Mouse (Mus musculus) G1E (cell line): ENCODE measurements around the gene Atg16l1. TPM values are rescaled to one million over a fixed set of nuclear protein-coding genes. Genes with fewer than 3 reads are reported as not detected.

Source experiments
- ATAC-seq: 2 replicates; pipeline ENCODE4 v1.8.0; 2016; ENCODE audit warnings: mild to moderate bottlenecking; ENCODE audit not compliant: insufficient number of reproducible peaks, poor library complexity, low FRiP score, severe bottlenecking; ENCODE audit errors: extremely low read depth
- DNase-seq: peaks from one replicate; pipeline ENCODE4 v3.0.0; 2012; ENCODE audit warnings: low spot score
- H3K27me3 ChIP-seq: 2 replicates; pipeline ENCODE4 v1.6.1; 2012; ENCODE audit warnings: mild to moderate bottlenecking, low read length, inconsistent platforms; ENCODE audit not compliant: insufficient read depth
- H3K36me3 ChIP-seq: replicated peaks from 2 replicates; pipeline ENCODE3; 2012; ENCODE audit warnings: mild to moderate bottlenecking, inconsistent platforms
- H3K4me1 ChIP-seq: 2 replicates; pipeline ENCODE4 v1.6.1; 2012; ENCODE audit warnings: low read depth, low read length, inconsistent platforms, mixed read lengths; ENCODE audit not compliant: insufficient read depth
- H3K4me3 ChIP-seq: 2 replicates; pipeline ENCODE4 v1.5.1; 2012; ENCODE audit warnings: low read depth, mild to moderate bottlenecking, inconsistent platforms, low read length, moderate library complexity, mixed read lengths
- H3K9me3 ChIP-seq: replicated peaks from 2 replicates; pipeline ENCODE4 v1.6.1; 2012; ENCODE audit warnings: inconsistent platforms
- CTCF ChIP-seq: IDR thresholded peaks from 2 replicates; pipeline ENCODE4 v1.5.1; 2012; ENCODE audit warnings: low read depth, low read length, inconsistent platforms, mixed read lengths
- GATA1 ChIP-seq: IDR thresholded peaks from 2 replicates; pipeline ENCODE4 v1.6.1; 2012; ENCODE audit warnings: borderline replicate concordance, low read length, inconsistent platforms, mixed read lengths
- GATA2 ChIP-seq: IDR thresholded peaks from 2 replicates; pipeline ENCODE4 v1.6.1; 2012; ENCODE audit warnings: low read depth, low read length, inconsistent platforms, borderline replicate concordance
- POLR2AphosphoS5 ChIP-seq: IDR thresholded peaks from 2 replicates; pipeline ENCODE4 v1.6.1; 2012; ENCODE audit warnings: low read depth, low read length, inconsistent platforms; ENCODE audit not compliant: insufficient replicate concordance
- TAL1 ChIP-seq: conservative IDR thresholded peaks from 2 replicates; pipeline ENCODE4 v1.6.1; 2012; ENCODE audit warnings: low read depth, low read length, inconsistent platforms, mixed read lengths
- polyA plus RNA-seq: library from polyadenylated mRNA; stranded (reverse); fragments of >175 nt; gene quantifications from 2 replicates; pipeline ENCODE4 v1.2.3, GENCODE M21; 2012
- total RNA-seq, 2 experiments: library from RNA; stranded (forward) in 1 of 2; stranded (reverse) in 1 of 2; fragments of 200-1000 nt in 1 of 2; fragments of >200 nt in 1 of 2; fragmentation: Nextera tagmentation in 1 of 2; gene quantifications; 2 replicates each; pipeline ENCODE4 v1.2.3; 2014 to 2017

The Atg16l1 gene
- total and polyA plus RNA-seq, 3 experiments = 10.3 to 82.2 (median 66.2) TPM

DNA sequence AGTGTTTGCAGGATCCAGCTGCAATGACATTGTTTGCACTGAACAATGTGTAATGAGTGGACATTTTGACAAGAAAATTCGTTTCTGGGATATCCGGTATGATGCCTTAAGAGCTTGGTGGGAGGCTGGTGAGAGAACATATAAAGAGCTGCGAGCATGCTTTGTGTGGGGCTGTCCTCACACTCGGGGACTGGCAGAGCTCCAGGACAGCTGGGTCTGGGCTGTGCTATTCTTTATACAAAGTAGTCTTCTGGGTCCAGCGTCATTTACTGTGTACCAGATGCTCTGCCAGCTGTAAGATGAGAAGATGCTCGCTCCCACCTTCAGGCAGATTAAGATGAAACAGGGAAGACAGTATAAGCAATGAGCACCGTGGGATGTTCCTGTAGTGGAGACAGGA lies 30.6 kb downstream of the Atg16l1 start:
- Histone ChIP-seq H3K9me3 (no peaks in the 10 kb centered on the region), H3K27me3 (no peaks in the 10 kb centered on the region), H3K4me3 (no peak overlapping the region), H3K4me1 (no peaks in the 10 kb centered on the region), H3K36me3 (peaks cover 89% of the 10 kb centered on the region)
- TF ChIP-seq TAL1 (no peak), CTCF (no peak), POLR2AphosphoS5 (no peak), GATA2 (no peak), GATA1 (no peak)
- DNase-seq = no peak
- no peak for ATAC-seq

DNA sequence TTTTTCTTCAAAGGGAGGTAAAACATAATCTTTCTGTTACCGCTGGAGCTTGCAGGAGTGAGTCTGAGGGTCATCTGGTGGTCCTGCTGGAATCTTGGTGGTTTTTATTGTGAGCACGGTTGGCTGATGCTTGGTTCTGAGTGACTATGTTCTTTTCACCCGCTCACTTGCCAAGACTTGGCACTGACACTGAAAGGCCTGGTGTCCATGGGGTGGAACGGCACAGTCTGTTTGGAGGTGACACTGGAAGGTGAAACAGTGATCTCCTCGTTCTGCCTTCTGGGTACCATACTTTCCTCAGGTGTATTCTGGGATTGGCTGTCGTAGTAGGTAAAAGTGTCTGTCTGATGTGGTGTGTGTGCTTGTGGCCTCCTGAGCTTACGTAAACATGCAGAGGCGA lies 34.0 kb downstream of the Atg16l1 start:
- H3K4me1 ChIP-seq = no peaks in the 10 kb centered on the region
- H3K9me3 ChIP-seq = no peaks in the 10 kb centered on the region
- H3K27me3 ChIP-seq = no peaks in the 10 kb centered on the region
- DNase-seq = no peak
- no peak for ATAC-seq
- H3K36me3 ChIP-seq = peaks cover 88% of the 10 kb centered on the region
- no peak overlapping the region for H3K4me3 ChIP-seq
- TF ChIP-seq POLR2AphosphoS5 = no peak
- no peak for TF ChIP-seq TAL1
- TF ChIP-seq CTCF = no peak
- no peak for TF ChIP-seq GATA2
- TF ChIP-seq GATA1 = no peak

DNA sequence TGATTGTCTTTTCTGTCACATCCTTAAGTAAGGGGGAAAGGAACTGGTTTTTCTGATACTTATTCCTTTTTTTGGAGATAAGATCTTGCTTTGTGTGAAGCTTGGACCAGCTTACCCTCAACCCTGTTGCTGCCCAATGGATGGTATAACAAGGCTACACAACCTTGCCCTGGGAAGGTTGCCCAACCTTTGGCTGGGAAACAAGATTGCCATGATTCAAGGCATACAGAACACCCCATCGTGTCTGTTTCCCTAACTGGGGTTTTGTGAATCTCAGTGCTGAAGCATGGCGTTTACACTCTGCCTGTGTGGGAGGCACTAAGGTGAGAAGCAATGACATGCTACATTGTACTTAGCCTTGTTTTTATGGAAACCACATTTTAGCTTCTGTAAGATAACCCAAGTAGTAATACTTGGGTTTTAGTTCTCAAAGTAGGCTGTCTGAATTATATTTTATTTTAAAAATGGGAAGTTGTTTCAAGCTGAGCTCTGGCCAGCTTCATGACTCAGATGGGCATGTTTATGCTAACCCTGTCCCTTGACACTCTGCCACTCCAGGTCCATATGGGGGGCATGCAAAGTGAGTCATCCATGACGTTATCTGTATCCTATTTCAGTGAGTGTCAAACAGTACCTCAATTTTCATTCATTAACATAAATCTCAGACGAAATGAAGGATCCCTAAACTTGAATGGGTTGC lies 36.9 kb downstream of the Atg16l1 start:
- peaks cover 4% of the 10 kb centered on the region; the same call in 1 of the 2 replicates for H3K4me1 ChIP-seq
- H3K4me3 ChIP-seq = no peak overlapping the region
- no peaks in the 10 kb centered on the region for H3K27me3 ChIP-seq
- H3K36me3 ChIP-seq = peaks cover 85% of the 10 kb centered on the region
- no peak for TF ChIP-seq GATA2
- TF ChIP-seq GATA1 = no peak
- TF ChIP-seq TAL1 = no peak
- TF ChIP-seq CTCF = no peak
- TF ChIP-seq POLR2AphosphoS5 = no peak
- H3K9me3 ChIP-seq = no peaks in the 10 kb centered on the region
- ATAC-seq (no peak), DNase-seq (no peak)

DNA sequence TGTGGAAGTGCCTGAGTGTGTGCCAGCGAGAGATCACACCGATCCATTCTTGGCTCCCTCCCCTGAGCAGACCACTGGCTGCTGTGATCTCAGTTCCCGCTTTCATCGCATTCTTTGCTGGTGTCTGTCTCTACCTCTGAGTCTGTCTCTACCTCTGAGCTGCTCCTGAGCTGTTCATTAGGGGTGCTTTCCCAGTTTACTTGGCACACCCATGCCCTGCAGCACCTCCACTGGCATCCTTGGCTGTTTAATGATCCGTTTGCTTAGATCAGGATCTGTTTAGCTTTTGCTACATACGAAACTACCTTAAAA lies 37.4 kb downstream of the Atg16l1 start:
- peaks cover 84% of the 10 kb centered on the region for H3K36me3 ChIP-seq
- H3K9me3 ChIP-seq = no peaks in the 10 kb centered on the region
- ATAC-seq (no peak), DNase-seq (no peak)
- no peak for TF ChIP-seq TAL1
- TF ChIP-seq POLR2AphosphoS5 = no peak
- no peak for TF ChIP-seq GATA2
- TF ChIP-seq CTCF = no peak
- TF ChIP-seq GATA1 = no peak
- H3K4me1 ChIP-seq = peaks cover 4% of the 10 kb centered on the region; the same call in 1 of the 2 replicates
- no peaks in the 10 kb centered on the region for H3K27me3 ChIP-seq
- H3K4me3 ChIP-seq = no peak overlapping the region

DNA sequence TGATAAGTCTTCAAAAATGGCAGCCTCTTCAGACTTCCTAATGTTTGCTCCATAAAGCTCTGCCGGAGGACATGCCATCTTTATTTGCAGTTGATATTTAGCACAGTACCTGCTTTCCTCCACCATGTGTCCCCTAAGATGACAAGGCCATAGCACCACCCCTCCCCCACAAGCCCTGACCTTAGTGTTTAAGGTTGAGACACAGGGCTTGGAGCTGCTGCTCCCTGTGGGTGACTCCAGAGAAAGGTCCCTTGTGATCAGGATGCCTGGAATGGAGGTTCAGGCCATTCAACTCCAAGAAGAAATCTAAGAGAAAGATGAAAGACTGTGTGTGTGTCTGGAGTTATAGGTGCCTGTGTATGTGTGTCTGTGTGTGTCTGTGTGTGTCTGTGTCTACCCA lies 42.0 kb downstream of the Atg16l1 start:
- peaks cover 4% of the 10 kb centered on the region; the same call in 1 of the 2 replicates for H3K4me1 ChIP-seq
- peaks cover 47% of the 10 kb centered on the region for H3K36me3 ChIP-seq
- no peak overlapping the region for H3K4me3 ChIP-seq
- no peaks in the 10 kb centered on the region for H3K9me3 ChIP-seq
- DNase-seq = no peak
- no peaks in the 10 kb centered on the region for H3K27me3 ChIP-seq
- TF ChIP-seq POLR2AphosphoS5 (no peak), TAL1 (no peak), GATA2 (no peak), CTCF (no peak), GATA1 (no peak)
- ATAC-seq = no peak

DNA sequence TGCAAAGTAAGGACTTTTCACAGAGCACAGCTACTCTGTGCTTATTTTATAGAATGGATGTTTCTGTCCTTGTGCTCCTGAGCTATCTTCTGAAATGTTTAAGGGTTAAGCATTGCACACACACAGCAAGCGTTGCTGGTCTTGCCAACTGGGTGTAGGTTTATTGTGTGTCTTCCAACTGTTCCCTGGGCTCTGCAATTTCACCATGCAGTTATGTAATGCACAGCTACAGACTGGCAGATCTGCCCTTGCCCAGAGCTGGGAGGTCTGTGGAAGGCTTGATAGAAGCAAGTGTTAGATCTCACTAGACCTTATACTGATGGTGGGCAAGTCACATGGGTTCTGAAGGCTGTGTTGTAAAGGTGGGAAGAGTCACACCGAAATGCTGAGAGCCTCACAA lies 42.6 kb downstream of the Atg16l1 start:
- no peak for ATAC-seq

DNA sequence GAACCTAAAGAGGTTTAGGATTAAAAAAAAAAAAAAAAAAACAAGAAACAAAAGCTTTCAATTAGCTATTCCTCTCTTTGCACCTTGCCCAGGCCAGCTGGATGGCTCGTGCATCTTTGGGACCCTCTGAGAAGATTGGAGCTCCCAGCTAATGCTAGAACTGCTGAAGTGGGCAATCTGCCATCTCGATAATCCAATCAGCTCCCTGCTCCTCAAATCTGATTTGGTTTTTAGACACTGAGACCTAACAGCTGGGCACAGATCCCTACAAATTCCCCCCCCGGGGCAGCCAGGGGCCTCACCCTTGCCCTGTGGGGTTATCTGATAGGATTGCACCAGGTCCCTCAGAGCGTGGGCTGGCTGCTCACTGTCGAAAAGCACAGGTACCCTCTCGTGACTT lies 47.9 kb downstream of the Atg16l1 start, which contains the start of gene Sag:
Sag (plus strand) TSS at position 105 of the 400 bp plus-strand sequence.
- no peak for TF ChIP-seq POLR2AphosphoS5
- TF ChIP-seq GATA2 = no peak
- no peak for TF ChIP-seq CTCF
- no peak for TF ChIP-seq TAL1
- no peak for TF ChIP-seq GATA1
- Histone ChIP-seq H3K9me3 (no peaks in the 10 kb centered on the region), H3K4me1 (peaks cover 7% of the 10 kb centered on the region), H3K27me3 (peaks cover 14% of the 10 kb centered on the region), H3K36me3 (no peaks in the 10 kb centered on the region), H3K4me3 (no peak within 1 kb of the TSS)
- no peak for DNase-seq
- no peak for ATAC-seq

More for the DNA sequence above, 42.6 kb downstream of the Atg16l1 start:
- Histone ChIP-seq H3K27me3 (no peaks in the 10 kb centered on the region), H3K36me3 (peaks cover 41% of the 10 kb centered on the region), H3K9me3 (no peaks in the 10 kb centered on the region), H3K4me1 (peaks cover 4% of the 10 kb centered on the region; the same call in 1 of the 2 replicates), H3K4me3 (no peak overlapping the region)
- no peak for DNase-seq
- TF ChIP-seq CTCF (no peak), GATA1 (no peak), POLR2AphosphoS5 (no peak), GATA2 (no peak)
